Mouse (Mus musculus) heart, postnatal 0 days (tissue): ENCODE data around the gene Ist1.

Experiments
- CTCF ChIP-seq: IDR thresholded peaks from 2 replicates; pipeline ENCODE4 v1.5.1; 2016; ENCODE audit warnings: antibody characterized with exemption, control low read depth, low read depth
- EP300 ChIP-seq: IDR thresholded peaks from 2 replicates; pipeline ENCODE4 v1.6.1; 2016; ENCODE audit warnings: antibody characterized with exemption, low read depth

GRCm38 (mm10) chr8:109648469-109648868, 44.6 kb downstream of the Ist1 start:
- TF ChIP-seq EP300 (no peak), CTCF (no peak)
